Mouse (Mus musculus): Measurements from ENCODE around the gene Cdc25b.

- no peak for TF ChIP-seq CTCF (IDR thresholded peaks at IDR 0.05 in 2 of 3, conservative IDR thresholded peaks at IDR 0.05 in 1 of 3; ENCODE audit: control insufficient read depth in 1 of 3, insufficient read depth in 1 of 3, low read depth in 2 of 3, low read length in 3 of 3, poor library complexity in 1 of 3, severe bottlenecking in 1 of 3)
- TF ChIP-seq EP300 (IDR thresholded peaks at IDR 0.05; ENCODE audit: low read depth in 1 of 2, low read length in 2 of 2) = no peak
- TF ChIP-seq USF2 (IDR thresholded peaks at IDR 0.05; ENCODE audit: borderline replicate concordance in 1 of 2, insufficient read depth in 1 of 2, low read depth in 1 of 2, low read length in 2 of 2) = no peak
- TF ChIP-seq MEF2A (IDR thresholded peaks at IDR 0.05; ENCODE audit: extremely low read depth, insufficient replicate concordance, low read depth, low read length, poor library complexity, severe bottlenecking) = no peak
- TF ChIP-seq POLR2AphosphoS2 (IDR thresholded peaks at IDR 0.05; ENCODE audit: low read length) = no peak
- TF ChIP-seq GATA1 (IDR thresholded peaks at IDR 0.05; ENCODE audit: low read depth, low read length) = no peak
- TF ChIP-seq POLR2A (IDR thresholded peaks at IDR 0.05; ENCODE audit: control insufficient read depth in 1 of 2, insufficient read depth in 1 of 2, low read depth in 1 of 2, low read length in 2 of 2, poor library complexity in 1 of 2) = peak in 1 of 2 experiments; percentile 46; a peak in 2 of 4 replicates
- TF ChIP-seq SMC3 (IDR thresholded peaks at IDR 0.05; ENCODE audit: low read depth, low read length) = no peak
- TF ChIP-seq ZMIZ1 (IDR thresholded peaks at IDR 0.05; ENCODE audit: low read depth, low read length) = no peak
- no peak for TF ChIP-seq RCOR1 (IDR thresholded peaks at IDR 0.05; ENCODE audit: low read depth, low read length)
- no peak for TF ChIP-seq JUND (IDR thresholded peaks at IDR 0.05; ENCODE audit: low read depth, low read length)
- 0 out of 2 replicates have a peak, but pooled peaks have one; percentile 19 for TF ChIP-seq MAX (IDR thresholded peaks at IDR 0.05; ENCODE audit: low read length)
Measured at GRCm38 (mm10) chr2:131179246-131179886, 7.4 kb upstream of the Cdc25b start.
